Mouse (Mus musculus): ENCODE measurements around the gene Arap1. TPM values are rescaled to one million over a fixed set of nuclear protein-coding genes. Genes with fewer than 3 reads are reported as not detected.

The Arap1 gene
- polyA plus RNA-seq, 1 experiment from 2014 or later, result 65.8 TPM

- ATAC-seq (replicated peaks; ENCODE audit: low FRiP score, low read depth), result no peak
- 45% methylated on average over 10 of the region's 10 CpGs for WGBS
Measured at GRCm38 (mm10) chr7:101376701-101377340, 29.0 kb downstream of the Arap1 start.

GRCm38 (mm10) chr7:101377741-101378262 is 29.9 kb downstream of the Arap1 start:
- Histone ChIP-seq H3K27ac (peak overlapping the region; percentile 75), H3K4me3 (replicated peaks; ENCODE audit: low read depth, low read length) (0 out of 2 replicates have a peak overlapping the region, but pooled peaks have one; percentile 24), H3K9ac (ENCODE audit: low read depth, low read length) (peak overlapping the region; percentile 59; the same call in 1 of the 2 replicates), H3K4me1 (replicated peaks; ENCODE audit: insufficient read depth, low read length) (peaks cover 27% of the 10 kb centered on the region), H3K4me2 (ENCODE audit: low read length) (peak overlapping the region; percentile 60), H3K36me3 (ENCODE audit: insufficient read depth, low read length) (no peaks in the 10 kb centered on the region), H3K27me3 (ENCODE audit: insufficient read depth, low read length) (no peaks in the 10 kb centered on the region), H3K9me3 (replicated peaks; ENCODE audit: low read length) (no peaks in the 10 kb centered on the region)
- DNase-seq (ENCODE audit: low spot score), result peak; percentile 92
- peak; percentile 80 for ATAC-seq (replicated peaks; ENCODE audit: low FRiP score, low read depth)
- WGBS, result 19% methylated on average over 7 of the region's 7 CpGs
- TF ChIP-seq CTCF (IDR thresholded peaks at IDR 0.05; ENCODE audit: low read depth), result no peak

More at GRCm38 (mm10) chr7:101376701-101377340, 29.0 kb downstream of the Arap1 start:
- DNase-seq (ENCODE audit: low spot score), result no peak
- TF ChIP-seq CTCF (IDR thresholded peaks at IDR 0.05; ENCODE audit: low read depth), result no peak
- peak overlapping the region; percentile 75; the same call in 1 of the 2 replicates for H3K27ac ChIP-seq
- no peaks in the 10 kb centered on the region for H3K36me3 ChIP-seq (ENCODE audit: insufficient read depth, low read length)
- no peaks in the 10 kb centered on the region for H3K27me3 ChIP-seq (ENCODE audit: insufficient read depth, low read length)
- no peaks in the 10 kb centered on the region for H3K9me3 ChIP-seq (replicated peaks; ENCODE audit: low read length)
- no peak overlapping the region for H3K4me3 ChIP-seq (replicated peaks; ENCODE audit: low read depth, low read length)
- H3K4me1 ChIP-seq (replicated peaks; ENCODE audit: insufficient read depth, low read length), result peaks cover 21% of the 10 kb centered on the region
- H3K4me2 ChIP-seq (ENCODE audit: low read length), result no peak overlapping the region
- peak overlapping the region; percentile 59; the same call in 1 of the 2 replicates for H3K9ac ChIP-seq (ENCODE audit: low read depth, low read length)

GRCm38 (mm10) chr7:101378285-101378684 is 30.4 kb downstream of the Arap1 start:
- no peak for TF ChIP-seq CTCF (IDR thresholded peaks at IDR 0.05; ENCODE audit: low read depth)
- H3K36me3 ChIP-seq (ENCODE audit: insufficient read depth, low read length), result no peaks in the 10 kb centered on the region
- H3K27ac ChIP-seq, result peak overlapping the region; percentile 75
- H3K9me3 ChIP-seq (replicated peaks; ENCODE audit: low read length), result no peaks in the 10 kb centered on the region
- WGBS, result 45% methylated on average over 3 of the region's 3 CpGs
- ATAC-seq (replicated peaks; ENCODE audit: low FRiP score, low read depth) (0 out of 2 replicates have a peak, but pooled peaks have one; percentile 0), DNase-seq (ENCODE audit: low spot score) (no peak)
- peak overlapping the region; percentile 60 for H3K4me2 ChIP-seq (ENCODE audit: low read length)
- peaks cover 27% of the 10 kb centered on the region for H3K4me1 ChIP-seq (replicated peaks; ENCODE audit: insufficient read depth, low read length)
- H3K9ac ChIP-seq (ENCODE audit: low read depth, low read length), result peak overlapping the region; percentile 59
- no peaks in the 10 kb centered on the region for H3K27me3 ChIP-seq (ENCODE audit: insufficient read depth, low read length)
- H3K4me3 ChIP-seq (replicated peaks; ENCODE audit: low read depth, low read length), result 0 out of 2 replicates have a peak overlapping the region, but pooled peaks have one; percentile 24

- H3K4me2 ChIP-seq (ENCODE audit: low read length), result peak overlapping the region; percentile 60
- DNase-seq (ENCODE audit: low spot score) (no peak), ATAC-seq (replicated peaks; ENCODE audit: low FRiP score, low read depth) (no peak; the same call in 1 of the 2 replicates)
- peak overlapping the region; percentile 24 for H3K4me3 ChIP-seq (replicated peaks; ENCODE audit: low read depth, low read length)
- no peak for TF ChIP-seq CTCF (IDR thresholded peaks at IDR 0.05; ENCODE audit: low read depth)
- peaks cover 27% of the 10 kb centered on the region for H3K4me1 ChIP-seq (replicated peaks; ENCODE audit: insufficient read depth, low read length)
- H3K36me3 ChIP-seq (ENCODE audit: insufficient read depth, low read length), result no peaks in the 10 kb centered on the region
- H3K27me3 ChIP-seq (ENCODE audit: insufficient read depth, low read length), result no peaks in the 10 kb centered on the region
- peak overlapping the region; percentile 59 for H3K9ac ChIP-seq (ENCODE audit: low read depth, low read length)
- WGBS, result 46% methylated on average over 5 of the region's 5 CpGs
- H3K27ac ChIP-seq, result peak overlapping the region; percentile 75
- H3K9me3 ChIP-seq (replicated peaks; ENCODE audit: low read length), result no peaks in the 10 kb centered on the region
Measured at GRCm38 (mm10) chr7:101378796-101379465, 31.1 kb downstream of the Arap1 start.

GRCm38 (mm10) chr7:101379732-101380131 is 31.9 kb downstream of the Arap1 start:
- no peak for TF ChIP-seq CTCF (IDR thresholded peaks at IDR 0.05; ENCODE audit: low read depth)
- DNase-seq (ENCODE audit: low spot score), result peak; percentile 16
- WGBS, result 46% methylated on average over 2 of the region's 2 CpGs
- ATAC-seq (replicated peaks; ENCODE audit: low FRiP score, low read depth), result no peak
- Histone ChIP-seq H3K4me3 (replicated peaks; ENCODE audit: low read depth, low read length) (no peak overlapping the region), H3K9ac (ENCODE audit: low read depth, low read length) (peak overlapping the region; percentile 59; the same call in 1 of the 2 replicates), H3K4me2 (ENCODE audit: low read length) (peak overlapping the region; percentile 60; the same call in 1 of the 2 replicates), H3K27me3 (ENCODE audit: insufficient read depth, low read length) (no peaks in the 10 kb centered on the region), H3K4me1 (replicated peaks; ENCODE audit: insufficient read depth, low read length) (peaks cover 30% of the 10 kb centered on the region), H3K36me3 (ENCODE audit: insufficient read depth, low read length) (no peaks in the 10 kb centered on the region), H3K9me3 (replicated peaks; ENCODE audit: low read length) (no peaks in the 10 kb centered on the region), H3K27ac (peak overlapping the region; percentile 75; the same call in 1 of the 2 replicates)

- Histone ChIP-seq H3K9ac (ENCODE audit: low read depth, low read length) (no peak overlapping the region), H3K36me3 (ENCODE audit: insufficient read depth, low read length) (no peaks in the 10 kb centered on the region), H3K9me3 (replicated peaks; ENCODE audit: low read length) (no peaks in the 10 kb centered on the region), H3K4me2 (ENCODE audit: low read length) (no peak overlapping the region), H3K4me1 (replicated peaks; ENCODE audit: insufficient read depth, low read length) (peaks cover 47% of the 10 kb centered on the region), H3K27me3 (ENCODE audit: insufficient read depth, low read length) (no peaks in the 10 kb centered on the region), H3K4me3 (replicated peaks; ENCODE audit: low read depth, low read length) (no peak overlapping the region), H3K27ac (no peak overlapping the region)
- no peak for TF ChIP-seq CTCF (IDR thresholded peaks at IDR 0.05; ENCODE audit: low read depth)
- DNase-seq (ENCODE audit: low spot score) (no peak), ATAC-seq (replicated peaks; ENCODE audit: low FRiP score, low read depth) (no peak)
- WGBS, result 71% methylated on average over 6 of the region's 6 CpGs
Measured at GRCm38 (mm10) chr7:101381512-101381911, 33.6 kb downstream of the Arap1 start.

All from kidney, postnatal 0 days (tissue).